Mouse (Mus musculus) cerebellum, postnatal 4 days (tissue): Measurements from ENCODE around the gene Olfr1198.

Experiments used
- DNase-seq, 2 experiments: peaks; one replicate each; pipeline ENCODE4 v3.0.0; 2022; ENCODE audit warnings: low spot score in 2 of 2, mixed read lengths in 1 of 2

The Olfr1198 gene

GRCm38 (mm10) chr2:88751270-88751669 is at the start of gene Olfr1198:
TSS of gene Olfr1198 (minus strand) at chr2:88751370.
- no peak for DNase-seq

GRCm38 (mm10) chr2:88792736-88793135 is 41.6 kb upstream of the Olfr1198 start, which contains the start of gene Olfr1201:
TSS of gene Olfr1201 (plus strand) at chr2:88793036.
- no peak for DNase-seq

GRCm38 (mm10) chr2:88770388-88770787 is 19.2 kb upstream of the Olfr1198 start, which contains the start of gene Olfr1200:
TSS of gene Olfr1200 (minus strand) at chr2:88770488.
- no peak for DNase-seq

- DNase-seq = no peak
Observed at GRCm38 (mm10) chr2:88760369-88760768, 9.2 kb upstream of the Olfr1198 start, which contains the start of gene Olfr1199. TSS of gene Olfr1199 (minus strand) at chr2:88760469.

GRCm38 (mm10) chr2:88743379-88743778 is 7.8 kb downstream of the Olfr1198 start:
- no peak for DNase-seq

GRCm38 (mm10) chr2:88732266-88732665 is 18.9 kb downstream of the Olfr1198 start, which contains the start of gene Olfr1197:
TSS of gene Olfr1197 (minus strand) at chr2:88732366.
- no peak for DNase-seq

- no peak for DNase-seq
Observed at GRCm38 (mm10) chr2:88704497-88704896, 46.7 kb downstream of the Olfr1198 start, which contains the start of gene Olfr1196. TSS of gene Olfr1196 (minus strand) at chr2:88704597.
